Mouse (Mus musculus) C2C12 (cell line): ENCODE results near the gene Mrpl34. TPM values are rescaled to one million over a fixed set of nuclear protein-coding genes. Genes with fewer than 3 reads are reported as not detected.

Source experiments
- H3K27me3 ChIP-seq: one replicate; pipeline ENCODE4 v1.6.1; 2011; ENCODE audit not compliant: control insufficient read depth, insufficient read depth, insufficient read length
- H3K36me3 ChIP-seq: one replicate; pipeline ENCODE4 v1.6.1; 2011; ENCODE audit not compliant: control insufficient read depth, insufficient read depth
- H3K4me3 ChIP-seq: one replicate; pipeline ENCODE4 v1.5.1; 2011; ENCODE audit warnings: mild to moderate bottlenecking, control low read depth; ENCODE audit not compliant: poor library complexity, insufficient read depth, severe bottlenecking
- H3K79me2 ChIP-seq: one replicate; pipeline ENCODE4 v1.6.1; 2011; ENCODE audit not compliant: control insufficient read depth, insufficient read depth
- H3K79me3 ChIP-seq: one replicate; pipeline ENCODE4 v1.6.1; 2011; ENCODE audit warnings: low read depth, control low read depth
- H3ac ChIP-seq: one replicate; pipeline ENCODE3; 2011; ENCODE audit warnings: low read depth; ENCODE audit not compliant: control insufficient read depth, insufficient read length
- CEBPB ChIP-seq: IDR thresholded peaks from one replicate; pipeline ENCODE4 v1.6.1; 2011; ENCODE audit warnings: low read depth, mild to moderate bottlenecking, control low read depth, moderate library complexity
- CTCF ChIP-seq: IDR thresholded peaks from one replicate; pipeline ENCODE4 v1.5.1; 2011; ENCODE audit not compliant: control insufficient read depth, insufficient read depth, insufficient read length
- FOSL1 ChIP-seq: IDR thresholded peaks from one replicate; pipeline ENCODE4 v1.8.0; 2011; ENCODE audit warnings: mild to moderate bottlenecking, low read length; ENCODE audit not compliant: poor library complexity, insufficient read depth, severe bottlenecking
- MAX ChIP-seq: IDR thresholded peaks from one replicate; pipeline ENCODE4 v1.6.1; 2011; ENCODE audit warnings: mild to moderate bottlenecking, control low read depth
- MYOD1 ChIP-seq: IDR thresholded peaks from one replicate; pipeline ENCODE4 v1.6.1; 2011; ENCODE audit warnings: low read depth; ENCODE audit not compliant: control insufficient read depth, insufficient read length
- MYOG ChIP-seq: IDR thresholded peaks from one replicate; pipeline ENCODE4 v1.6.1; 2011; ENCODE audit not compliant: control insufficient read depth, insufficient read length; ENCODE audit errors: extremely low read depth
- USF1 ChIP-seq: IDR thresholded peaks from one replicate; pipeline ENCODE4 v1.6.1; 2011; ENCODE audit warnings: low read depth, mild to moderate bottlenecking, control low read depth, moderate library complexity
- polyA plus RNA-seq: library from polyadenylated mRNA; unstranded; fragments of >200 nt; fragmentation: generic; extraction: Trizol; gene quantifications from one replicate; pipeline ENCODE4 v1.2.1, GENCODE M21; 2012; ENCODE audit warnings: missing spikeins

Mrpl34 gene
- polyA plus RNA-seq, 1 experiment = 121 TPM

DNA sequence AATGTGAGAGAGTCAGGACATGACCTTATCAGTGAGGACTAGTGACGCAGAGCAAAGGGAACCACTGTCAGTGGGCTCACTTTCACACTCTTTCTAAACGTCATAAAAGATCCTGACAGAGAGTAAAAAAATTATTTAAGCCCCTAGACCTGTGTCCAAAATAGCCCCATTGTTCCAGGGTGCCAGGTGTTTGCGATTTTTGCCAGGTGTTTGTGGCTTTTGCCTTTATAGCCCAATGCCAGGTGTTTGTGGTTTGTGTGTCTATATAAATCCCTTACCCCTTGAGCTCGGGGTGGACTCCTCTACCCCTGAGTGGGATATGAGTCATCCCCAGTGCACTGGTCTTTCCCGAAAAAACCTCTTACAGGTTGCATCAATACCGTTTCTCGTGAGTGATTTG, 19.7 kb upstream of the Mrpl34 start:
- Histone ChIP-seq H3K79me3 (no peaks in the 10 kb centered on the region), H3K79me2 (no peaks in the 10 kb centered on the region), H3K4me3 (no peak overlapping the region), H3K36me3 (no peaks in the 10 kb centered on the region), H3ac (no peak overlapping the region), H3K27me3 (no peaks in the 10 kb centered on the region)
- no peak for TF ChIP-seq CEBPB
- no peak for TF ChIP-seq MAX
- TF ChIP-seq MYOD1 = peak; percentile 64

DNA sequence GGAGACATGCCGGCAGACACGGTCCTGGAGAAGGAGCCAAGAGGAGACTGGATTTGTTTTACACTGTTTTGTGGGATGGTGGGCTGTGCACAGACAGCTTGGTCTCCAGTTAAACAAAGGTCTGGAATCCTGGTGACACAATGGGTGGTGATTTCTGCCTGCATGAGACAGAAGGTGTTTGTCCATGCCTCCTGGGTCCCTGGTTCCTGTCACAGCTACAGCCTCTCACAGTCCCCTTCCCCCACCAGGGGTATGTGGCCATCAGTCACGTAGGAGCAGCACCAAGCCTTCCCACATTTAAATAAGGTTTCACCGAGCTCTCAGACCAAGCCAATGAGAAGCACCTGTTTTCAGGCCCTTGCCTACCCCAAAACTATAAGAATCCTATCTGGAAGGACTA, 13.4 kb upstream of the Mrpl34 start:
- Histone ChIP-seq H3K27me3 (no peaks in the 10 kb centered on the region), H3K79me3 (no peaks in the 10 kb centered on the region), H3K36me3 (no peaks in the 10 kb centered on the region), H3K79me2 (no peaks in the 10 kb centered on the region), H3K4me3 (no peak overlapping the region), H3ac (no peak overlapping the region)
- no peak for TF ChIP-seq USF1
- TF ChIP-seq MYOG = no peak
- TF ChIP-seq CEBPB = no peak
- TF ChIP-seq CTCF = no peak
- no peak for TF ChIP-seq MYOD1
- no peak for TF ChIP-seq FOSL1
- no peak for TF ChIP-seq MAX

DNA sequence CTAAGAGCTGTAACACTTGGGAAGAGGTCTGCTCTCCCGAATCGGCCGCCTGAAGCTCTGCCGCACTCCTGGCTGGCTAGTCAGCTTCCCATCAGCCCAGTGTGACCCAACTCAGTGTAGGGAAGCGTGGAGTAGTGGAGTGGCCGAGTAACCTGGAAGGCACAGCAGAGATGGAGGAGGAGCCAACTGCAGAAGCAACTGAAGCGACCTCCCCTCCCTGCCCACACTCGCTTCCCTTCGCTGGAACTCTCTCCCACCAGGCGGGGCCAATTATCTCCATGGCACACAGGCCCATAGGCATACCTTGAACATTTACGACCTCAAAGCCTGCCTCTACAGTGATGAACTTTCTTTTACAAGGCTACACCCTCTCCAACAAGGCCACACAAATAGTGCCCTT, 13.0 kb upstream of the Mrpl34 start:
- H3K79me3 ChIP-seq = no peaks in the 10 kb centered on the region
- no peak for TF ChIP-seq CEBPB
- no peak for TF ChIP-seq USF1
- TF ChIP-seq MAX = no peak
- no peaks in the 10 kb centered on the region for H3K36me3 ChIP-seq
- no peak overlapping the region for H3K4me3 ChIP-seq
- H3ac ChIP-seq = no peak overlapping the region
- no peaks in the 10 kb centered on the region for H3K27me3 ChIP-seq
- no peaks in the 10 kb centered on the region for H3K79me2 ChIP-seq

DNA sequence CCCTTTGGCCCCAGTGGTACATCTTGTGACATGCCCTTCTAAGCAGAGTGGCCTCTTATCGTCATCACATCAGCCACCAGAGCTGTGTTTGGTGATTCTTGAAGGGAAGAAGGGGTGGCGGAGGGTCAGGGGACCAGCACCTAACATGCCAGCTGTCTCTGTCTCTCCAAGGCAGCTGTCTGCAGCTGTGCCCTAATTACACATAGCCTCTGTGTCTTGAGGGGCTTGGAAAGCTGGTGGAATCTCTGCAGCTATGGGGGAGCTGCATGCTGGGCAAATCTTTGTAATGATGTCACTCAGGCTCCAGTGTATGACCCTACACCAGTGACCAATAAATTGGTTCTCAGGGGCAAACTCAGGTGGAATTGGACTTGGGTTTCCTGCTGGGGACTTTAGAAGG, 12.1 kb upstream of the Mrpl34 start:
- H3ac ChIP-seq = no peak overlapping the region
- peaks cover 7% of the 10 kb centered on the region for H3K36me3 ChIP-seq
- no peaks in the 10 kb centered on the region for H3K27me3 ChIP-seq
- TF ChIP-seq MAX = no peak
- TF ChIP-seq MYOD1 = peak; percentile 95
- no peak for TF ChIP-seq USF1
- H3K79me2 ChIP-seq = no peaks in the 10 kb centered on the region
- H3K79me3 ChIP-seq = no peaks in the 10 kb centered on the region
- no peak overlapping the region for H3K4me3 ChIP-seq

GRCm38 (mm10) chr8:71454668-71455067, 10.1 kb upstream of the Mrpl34 start:
- peaks cover 11% of the 10 kb centered on the region for H3K36me3 ChIP-seq
- TF ChIP-seq USF1 = no peak
- no peak for TF ChIP-seq CTCF
- TF ChIP-seq MYOD1 = no peak
- no peak for TF ChIP-seq MAX
- TF ChIP-seq FOSL1 = no peak
- no peak for TF ChIP-seq CEBPB
- TF ChIP-seq MYOG = no peak
- H3K79me2 ChIP-seq = no peaks in the 10 kb centered on the region
- no peak overlapping the region for H3ac ChIP-seq
- no peak overlapping the region for H3K4me3 ChIP-seq
- H3K27me3 ChIP-seq = no peaks in the 10 kb centered on the region
- H3K79me3 ChIP-seq = no peaks in the 10 kb centered on the region

GRCm38 (mm10) chr8:71456906-71457305, 7.9 kb upstream of the Mrpl34 start:
- Histone ChIP-seq H3K4me3 (no peak overlapping the region), H3K79me3 (peaks cover 2% of the 10 kb centered on the region), H3ac (no peak overlapping the region), H3K36me3 (peaks cover 23% of the 10 kb centered on the region), H3K27me3 (no peaks in the 10 kb centered on the region), H3K79me2 (peaks cover 11% of the 10 kb centered on the region)
- TF ChIP-seq FOSL1 (no peak), CEBPB (no peak), USF1 (no peak), MYOD1 (no peak), MAX (no peak), CTCF (no peak)
